Mouse (Mus musculus) left cerebral cortex, adult 18-20 months (tissue): ENCODE measurements around the gene Otor. TPM values are rescaled to one million over a fixed set of nuclear protein-coding genes. Genes with fewer than 3 reads are reported as not detected.

Experiments used
- DNase-seq, 2 experiments: peaks; one replicate each; pipeline ENCODE4 v3.0.0; 2021 to 2022; ENCODE audit warnings: low spot score in 2 of 2, mixed read lengths in 1 of 2
- total RNA-seq, 2 experiments: library from RNA; stranded (reverse); gene quantifications; 2 replicates each; pipeline ENCODE4 v1.2.3; 2021

Otor gene
- total RNA-seq, 2 experiments from 2014 or later, result not detected

- no peak for DNase-seq
Measured at GRCm38 (mm10) chr2:143118221-143118620, 39.9 kb downstream of the Otor start.

GRCm38 (mm10) chr2:143131098-143131646 lies 52.9 kb downstream of the Otor start:
- DNase-seq, result no peak

Other genes starting within 250 kb of the Otor start
- gene Kif16b, start 176.9 kb upstream of the Otor start, total RNA-seq, result 10 to 100 TPM; 15.0 to 18.1 TPM
- 10 to 100 TPM; 33.3 to 35.8 TPM for gene Snrpb2, start 15.4 kb upstream of the Otor start, total RNA-seq